Mouse (Mus musculus) thymus, adult 2 months (tissue): ENCODE measurements around the gene Senp2.

Source experiments
- CTCF ChIP-seq: fragments of 200-500 bp; IDR thresholded peaks from 2 replicates; pipeline ENCODE4 v1.5.1; 2012; ENCODE audit warnings: mild to moderate bottlenecking, control low read depth, low read length, moderate library complexity, borderline replicate concordance; ENCODE audit not compliant: control insufficient read depth, poor library complexity, insufficient read depth; ENCODE audit errors: extremely low read depth
- POLR2A ChIP-seq: fragments of 200-500 bp; IDR thresholded peaks from 2 replicates; pipeline ENCODE4 v1.6.1; 2012; ENCODE audit warnings: mild to moderate bottlenecking, low read length, control low read depth, moderate library complexity; ENCODE audit not compliant: control insufficient read depth, poor library complexity, insufficient read depth; ENCODE audit errors: extremely low read depth

GRCm38 (mm10) chr16:22015569-22015968 lies 6.3 kb downstream of the Senp2 start:
- TF ChIP-seq CTCF (no peak), POLR2A (no peak)
